Mouse (Mus musculus) hindlimb bud, embryonic 11.5 days (tissue): ENCODE data around the gene Wdr59.
A peak's percentile ranks its signal among the peaks of the same experiment; 100 is the strongest.
"Not testable (repeated sequence)": the region's sequence is repeated elsewhere in the genome, so short reads cannot be mapped to it uniquely, and the experiment has no call there.

Experiments
- DNase-seq: peaks from one replicate; pipeline ENCODE4 v3.0.0-alpha.2; 2012; ENCODE audit warnings: low read depth, low spot score; ENCODE audit errors: extremely low spot score

Gene Wdr59

GRCm38 (mm10) chr8:111538194-111538593, 16.3 kb upstream of the Wdr59 start:
- DNase-seq, result no peak

GRCm38 (mm10) chr8:111537765-111538158, 15.9 kb upstream of the Wdr59 start:
- no peak for DNase-seq

- DNase-seq, result no peak
Observed at GRCm38 (mm10) chr8:111536978-111537764, 15.3 kb upstream of the Wdr59 start.

- peak; percentile 57 for DNase-seq
Observed at GRCm38 (mm10) chr8:111536031-111536977, 14.4 kb upstream of the Wdr59 start, which contains the start of gene Znrf1. Znrf1 (plus strand) TSS chr8:111536097.

GRCm38 (mm10) chr8:111535491-111535890, 13.6 kb upstream of the Wdr59 start:
- no peak for DNase-seq

- no peak for DNase-seq
Observed at GRCm38 (mm10) chr8:111533503-111533902, 11.6 kb upstream of the Wdr59 start.

GRCm38 (mm10) chr8:111531621-111532020, 9.7 kb upstream of the Wdr59 start:
- DNase-seq, result no peak

- DNase-seq, result no peak
Observed at GRCm38 (mm10) chr8:111531191-111531590, 9.3 kb upstream of the Wdr59 start.

GRCm38 (mm10) chr8:111528071-111528470, 6.2 kb upstream of the Wdr59 start:
- DNase-seq, result no peak

GRCm38 (mm10) chr8:111527149-111527548, 5.3 kb upstream of the Wdr59 start:
- DNase-seq, result no peak

- DNase-seq, result no peak
Observed at GRCm38 (mm10) chr8:111526403-111527024, 4.6 kb upstream of the Wdr59 start.

GRCm38 (mm10) chr8:111517466-111517865, 4.4 kb downstream of the Wdr59 start:
- no peak for DNase-seq

GRCm38 (mm10) chr8:111516451-111517035, 5.3 kb downstream of the Wdr59 start:
- no peak for DNase-seq

- no peak for DNase-seq
Observed at GRCm38 (mm10) chr8:111513446-111513845, 8.4 kb downstream of the Wdr59 start.

GRCm38 (mm10) chr8:111512941-111513340, 9.0 kb downstream of the Wdr59 start:
- no peak for DNase-seq

- DNase-seq, result no peak
Observed at GRCm38 (mm10) chr8:111510401-111510800, 11.5 kb downstream of the Wdr59 start.

GRCm38 (mm10) chr8:111509278-111509677, 12.6 kb downstream of the Wdr59 start:
- no peak for DNase-seq

- no peak for DNase-seq
Observed at GRCm38 (mm10) chr8:111508566-111508965, 13.3 kb downstream of the Wdr59 start.

GRCm38 (mm10) chr8:111501724-111502464, 20.0 kb downstream of the Wdr59 start:
- no peak for DNase-seq

- not testable (repeated sequence) for DNase-seq
Observed at GRCm38 (mm10) chr8:111498249-111498648, 23.6 kb downstream of the Wdr59 start.
